Mouse (Mus musculus): ENCODE results near the gene Tango6. TPM values are rescaled to one million over a fixed set of nuclear protein-coding genes. Genes with fewer than 3 reads are reported as not detected.
"Not testable (repeated sequence)": the region's sequence is repeated elsewhere in the genome, so short reads cannot be mapped to it uniquely, and the experiment has no call there.

Gene Tango6
- polyA plus RNA-seq, 1 experiment from 2014 or later: 6.1 TPM

DNA sequence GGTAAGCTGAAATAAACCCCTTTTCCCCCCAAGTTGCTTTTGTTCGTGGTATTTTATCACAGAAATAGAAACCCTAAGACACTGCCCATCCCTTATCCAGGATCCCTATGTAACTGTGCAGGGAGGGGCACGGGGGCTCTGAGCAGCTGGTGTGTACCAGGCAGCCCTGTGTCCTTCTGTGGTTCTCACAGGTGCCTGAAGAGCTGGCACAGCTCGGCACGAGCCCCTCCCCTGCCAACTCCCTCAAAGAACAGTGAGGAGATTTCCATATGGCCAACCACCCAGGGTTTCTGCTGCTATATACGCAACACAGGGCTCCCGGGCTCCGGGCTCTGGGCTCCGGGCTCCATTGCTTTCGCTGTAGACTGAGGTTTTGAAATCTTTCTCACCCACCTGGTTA, 182.5 kb downstream of the Tango6 start:
- peaks cover 5% of the 10 kb centered on the region; the same call in 1 of the 2 replicates for H3K4me1 ChIP-seq (ENCODE audit: control insufficient read depth, insufficient read depth, low read length)
- H3K36me3 ChIP-seq (ENCODE audit: control insufficient read depth, insufficient read depth, low read length): no peaks in the 10 kb centered on the region
- no peak overlapping the region for H3K27ac ChIP-seq (ENCODE audit: low read length)
- no peak overlapping the region for H3K9ac ChIP-seq (ENCODE audit: low read depth, low read length)
- H3K9me3 ChIP-seq (replicated peaks; ENCODE audit: control insufficient read depth, low read length, poor library complexity, severe bottlenecking): no peaks in the 10 kb centered on the region
- H3K27me3 ChIP-seq (ENCODE audit: control insufficient read depth, insufficient read depth, low read depth, low read length): peaks cover 9% of the 10 kb centered on the region
- WGBS: 80% methylated on average over 9 of the region's 9 CpGs
- no peak overlapping the region for H3K4me2 ChIP-seq (ENCODE audit: low read length)
- H3K4me3 ChIP-seq (ENCODE audit: low read depth, low read length): no peak overlapping the region
- ATAC-seq: no peak

DNA sequence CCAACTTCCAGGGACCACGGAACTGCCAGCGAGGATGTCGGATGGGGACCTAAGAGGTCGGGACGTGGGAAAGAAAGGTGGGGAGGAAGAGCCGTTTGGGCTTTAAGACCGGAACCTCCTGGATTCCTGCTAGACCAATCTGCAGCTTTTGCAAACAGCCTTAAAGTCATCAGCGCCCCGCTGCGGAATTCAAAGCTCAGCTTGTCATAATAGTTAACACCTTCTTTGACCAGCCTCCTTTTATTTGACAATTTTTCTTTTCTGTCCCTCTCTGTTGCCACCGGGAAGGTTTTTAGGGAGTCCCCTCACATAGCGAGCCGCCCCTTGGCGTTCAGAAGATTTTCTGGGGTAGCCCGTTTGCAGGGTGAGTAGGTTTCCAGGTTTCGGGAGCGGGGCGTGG, 187.2 kb downstream of the Tango6 start, which contains the start of gene Has3:
Gene Has3, plus strand, starts transcription at position 192 of the 400 bp plus-strand sequence.
- Histone ChIP-seq H3K27ac (ENCODE audit: low read length) (peak within 1 kb of the TSS; percentile 78), H3K9ac (ENCODE audit: low read depth, low read length) (peak within 1 kb of the TSS; percentile 83), H3K4me3 (ENCODE audit: low read depth, low read length) (peak within 1 kb of the TSS; percentile 73), H3K4me1 (ENCODE audit: control insufficient read depth, insufficient read depth, low read length) (peaks cover 26% of the 10 kb centered on the region), H3K9me3 (replicated peaks; ENCODE audit: control insufficient read depth, low read length, poor library complexity, severe bottlenecking) (no peaks in the 10 kb centered on the region), H3K27me3 (ENCODE audit: control insufficient read depth, insufficient read depth, low read depth, low read length) (peaks cover 17% of the 10 kb centered on the region), H3K4me2 (ENCODE audit: low read length) (peak within 1 kb of the TSS; percentile 90), H3K36me3 (ENCODE audit: control insufficient read depth, insufficient read depth, low read length) (peaks cover 3% of the 10 kb centered on the region; the same call in 1 of the 2 replicates)
- no peak for ATAC-seq
- whole genome bisulfite sequencing: 1% methylated on average over 18 of the region's 18 CpGs

DNA sequence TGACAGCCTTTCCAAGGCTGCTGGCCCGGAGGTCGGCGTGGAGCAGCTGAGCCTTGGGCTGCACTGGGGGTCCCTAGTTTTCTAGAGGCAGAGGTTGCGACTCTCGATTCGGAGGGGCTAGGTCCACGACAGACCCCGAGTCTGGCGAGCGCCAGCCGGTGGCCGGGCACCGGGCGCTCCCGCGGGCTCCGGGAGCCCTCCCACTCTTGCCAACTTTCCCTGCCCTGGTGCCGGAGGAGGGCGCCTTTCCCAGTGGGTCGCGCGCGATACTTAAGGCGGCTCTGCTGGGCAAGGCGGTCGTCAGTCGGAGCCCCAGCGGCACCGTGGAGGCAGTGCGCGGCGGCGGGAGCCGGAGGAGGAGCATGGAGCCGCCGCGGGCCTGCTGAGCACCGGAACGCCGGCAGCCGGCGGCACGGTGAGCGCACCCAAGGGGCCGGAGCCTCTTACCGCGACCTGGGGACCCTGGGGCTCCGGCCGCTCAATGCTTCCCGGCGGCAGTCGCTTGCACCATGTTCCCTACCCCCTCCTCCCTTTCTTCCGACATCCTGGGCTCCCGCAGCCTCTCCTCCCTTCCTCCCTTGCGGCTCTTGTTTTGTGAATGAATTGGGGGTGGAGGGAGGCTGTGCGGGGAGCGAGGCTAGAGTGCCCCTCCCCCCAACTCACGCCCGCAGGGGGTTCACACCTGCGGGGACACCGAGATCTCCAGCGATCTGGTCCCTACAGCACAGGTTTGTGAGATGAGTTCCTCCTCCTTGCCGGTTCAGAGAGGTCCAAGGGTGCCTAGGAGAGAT, 187.9 kb downstream of the Tango6 start:
- H3K36me3 ChIP-seq (ENCODE audit: control insufficient read depth, insufficient read depth, low read length): peaks cover 3% of the 10 kb centered on the region; the same call in 1 of the 2 replicates
- H3K9me3 ChIP-seq (replicated peaks; ENCODE audit: control insufficient read depth, low read length, poor library complexity, severe bottlenecking): no peaks in the 10 kb centered on the region
- H3K9ac ChIP-seq (ENCODE audit: low read depth, low read length): peak overlapping the region; percentile 83
- peak; percentile 66 for ATAC-seq
- peak overlapping the region; percentile 78 for H3K27ac ChIP-seq (ENCODE audit: low read length)
- peak overlapping the region; percentile 90 for H3K4me2 ChIP-seq (ENCODE audit: low read length)
- peaks cover 17% of the 10 kb centered on the region for H3K27me3 ChIP-seq (ENCODE audit: control insufficient read depth, insufficient read depth, low read depth, low read length)
- peak overlapping the region; percentile 73 for H3K4me3 ChIP-seq (ENCODE audit: low read depth, low read length)
- peaks cover 26% of the 10 kb centered on the region for H3K4me1 ChIP-seq (ENCODE audit: control insufficient read depth, insufficient read depth, low read length)
- WGBS: under 1% methylated on average over 61 of the region's 63 CpGs

DNA sequence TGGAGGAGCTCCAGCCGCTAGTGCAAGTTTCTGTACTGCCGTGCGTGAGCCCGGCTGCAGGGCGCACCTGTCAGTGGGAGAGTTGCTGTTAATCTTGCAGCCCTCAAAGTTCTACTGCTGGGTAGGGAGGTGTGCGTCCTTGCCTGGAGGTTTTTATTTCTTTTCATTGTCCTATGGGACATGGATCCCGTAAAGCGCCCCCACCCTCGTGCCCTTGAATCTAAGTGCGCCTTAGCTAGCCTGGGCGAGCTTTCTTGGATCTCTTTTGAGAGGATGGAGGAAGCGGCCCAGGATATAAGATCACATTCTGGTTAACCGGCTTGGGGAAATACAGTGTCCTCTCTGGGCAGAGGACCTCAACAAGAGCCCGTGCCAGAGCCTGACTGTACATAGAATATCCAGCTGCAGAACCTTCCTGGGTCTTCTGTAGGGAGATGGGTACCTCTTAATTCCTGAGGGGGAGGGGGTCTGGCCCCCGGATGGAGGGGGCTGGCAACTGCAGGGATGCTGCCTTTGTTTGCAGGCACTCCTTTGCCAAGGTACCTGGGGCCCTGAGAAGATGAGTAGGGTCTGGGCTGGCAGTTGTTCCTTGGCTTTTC, 188.6 kb downstream of the Tango6 start:
- Histone ChIP-seq H3K4me2 (ENCODE audit: low read length) (peak overlapping the region; percentile 90), H3K36me3 (ENCODE audit: control insufficient read depth, insufficient read depth, low read length) (peaks cover 4% of the 10 kb centered on the region; the same call in 1 of the 2 replicates)
- WGBS: 2% methylated on average over 15 of the region's 15 CpGs

DNA sequence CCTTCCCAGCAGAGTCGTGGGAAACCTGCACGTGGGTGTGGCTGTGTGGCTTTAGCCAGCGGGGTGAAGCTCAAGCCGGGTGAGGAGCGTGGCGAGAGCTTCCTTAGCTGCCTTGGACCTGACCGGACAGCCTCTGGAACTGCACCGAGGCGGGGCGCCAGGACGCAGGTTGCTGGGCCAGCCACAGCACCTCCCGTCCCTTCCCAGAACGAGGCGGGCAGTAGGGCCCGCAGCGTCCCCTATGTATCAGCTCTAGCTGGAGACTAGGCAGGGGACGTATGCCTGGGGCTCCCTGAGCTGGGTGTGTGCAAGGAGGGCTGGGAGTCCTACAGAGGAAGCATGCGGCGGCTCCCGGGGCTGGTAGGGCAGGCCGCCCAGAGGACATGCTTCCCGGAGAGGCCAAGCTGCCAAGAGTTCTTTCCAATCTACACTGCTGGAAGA, 189.1 kb downstream of the Tango6 start:
- WGBS: under 1% methylated on average over 22 of the region's 22 CpGs
- H3K36me3 ChIP-seq (ENCODE audit: control insufficient read depth, insufficient read depth, low read length): peaks cover 8% of the 10 kb centered on the region; the same call in 1 of the 2 replicates
- H3K27ac ChIP-seq (ENCODE audit: low read length): peak overlapping the region; percentile 78
- no peaks in the 10 kb centered on the region for H3K9me3 ChIP-seq (replicated peaks; ENCODE audit: control insufficient read depth, low read length, poor library complexity, severe bottlenecking)
- peak overlapping the region; percentile 83 for H3K9ac ChIP-seq (ENCODE audit: low read depth, low read length)
- H3K27me3 ChIP-seq (ENCODE audit: control insufficient read depth, insufficient read depth, low read depth, low read length): peaks cover 17% of the 10 kb centered on the region
- peaks cover 26% of the 10 kb centered on the region for H3K4me1 ChIP-seq (ENCODE audit: control insufficient read depth, insufficient read depth, low read length)
- H3K4me3 ChIP-seq (ENCODE audit: low read depth, low read length): peak overlapping the region; percentile 73
- peak overlapping the region; percentile 90 for H3K4me2 ChIP-seq (ENCODE audit: low read length)
- peak; percentile 69 for ATAC-seq

More for the DNA sequence above, 188.6 kb downstream of the Tango6 start:
- peaks cover 17% of the 10 kb centered on the region for H3K27me3 ChIP-seq (ENCODE audit: control insufficient read depth, insufficient read depth, low read depth, low read length)
- peak overlapping the region; percentile 83 for H3K9ac ChIP-seq (ENCODE audit: low read depth, low read length)
- H3K4me1 ChIP-seq (ENCODE audit: control insufficient read depth, insufficient read depth, low read length): peaks cover 26% of the 10 kb centered on the region
- H3K27ac ChIP-seq (ENCODE audit: low read length): peak overlapping the region; percentile 78
- H3K9me3 ChIP-seq (replicated peaks; ENCODE audit: control insufficient read depth, low read length, poor library complexity, severe bottlenecking): no peaks in the 10 kb centered on the region
- peak overlapping the region; percentile 73 for H3K4me3 ChIP-seq (ENCODE audit: low read depth, low read length)
- peak; percentile 44 for ATAC-seq

DNA sequence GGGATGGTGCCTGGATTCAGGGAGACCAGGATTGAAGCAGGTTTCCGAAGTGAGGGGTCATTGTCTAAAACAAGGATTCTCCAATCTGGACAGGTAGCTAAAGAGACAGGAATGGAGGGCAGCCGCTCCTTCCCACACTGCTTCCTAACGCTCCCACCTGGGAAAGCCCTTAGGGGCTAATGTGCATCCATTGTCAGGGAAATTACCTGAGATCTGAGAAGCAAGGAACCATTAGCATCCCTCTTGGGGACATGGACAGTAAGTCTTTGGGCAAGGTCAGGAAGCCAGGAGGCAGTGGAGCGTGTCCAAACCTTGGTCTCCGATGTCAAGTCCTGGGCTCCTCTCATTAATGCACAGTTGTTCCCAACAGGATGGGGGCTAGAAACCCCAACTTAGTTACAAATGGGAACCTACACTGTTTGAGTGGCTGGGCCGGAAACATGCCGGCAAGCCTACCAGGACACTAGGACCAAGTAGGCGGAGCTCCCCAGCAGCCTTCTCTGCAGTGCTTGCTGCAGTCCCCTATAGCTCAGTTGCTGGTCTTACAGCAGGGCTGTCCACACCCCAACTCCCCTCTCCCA, 189.7 kb downstream of the Tango6 start:
- Histone ChIP-seq H3K9me3 (replicated peaks; ENCODE audit: control insufficient read depth, low read length, poor library complexity, severe bottlenecking) (no peaks in the 10 kb centered on the region), H3K27me3 (ENCODE audit: control insufficient read depth, insufficient read depth, low read depth, low read length) (peaks cover 17% of the 10 kb centered on the region), H3K36me3 (ENCODE audit: control insufficient read depth, insufficient read depth, low read length) (peaks cover 8% of the 10 kb centered on the region; the same call in 1 of the 2 replicates), H3K27ac (ENCODE audit: low read length) (peak overlapping the region; percentile 78), H3K9ac (ENCODE audit: low read depth, low read length) (peak overlapping the region; percentile 83), H3K4me1 (ENCODE audit: control insufficient read depth, insufficient read depth, low read length) (peaks cover 26% of the 10 kb centered on the region), H3K4me3 (ENCODE audit: low read depth, low read length) (peak overlapping the region; percentile 73), H3K4me2 (ENCODE audit: low read length) (peak overlapping the region; percentile 90)
- ATAC-seq: no peak
- WGBS: 10% methylated on average over 8 of the region's 8 CpGs

DNA sequence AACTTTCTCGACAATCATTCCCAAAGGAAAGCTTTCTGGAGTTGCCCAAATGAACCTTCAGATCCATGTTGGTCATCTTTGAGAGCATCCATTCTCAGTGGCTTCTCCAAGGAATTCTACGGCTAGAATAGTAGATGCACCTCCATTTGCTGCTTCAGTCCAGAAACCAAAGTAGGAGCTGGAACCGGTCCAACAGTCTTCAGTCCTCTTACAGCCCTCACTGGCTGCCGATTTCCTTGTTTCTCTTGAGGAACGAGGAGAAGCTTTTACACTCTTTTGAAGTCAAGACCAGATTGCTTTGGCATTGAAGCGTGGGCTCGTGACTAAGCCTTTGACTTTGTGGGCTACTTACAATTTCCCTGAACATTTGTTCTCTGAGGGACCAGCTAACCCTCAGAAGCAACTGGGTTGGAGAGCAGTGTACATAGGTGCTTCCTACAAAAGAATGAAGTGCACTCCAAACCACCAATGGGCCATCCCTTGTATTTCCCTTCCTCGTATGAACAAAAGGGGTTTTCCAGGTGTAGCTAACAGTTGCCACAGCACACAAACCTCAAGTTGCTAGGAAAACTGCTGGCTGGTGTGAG, 197.3 kb downstream of the Tango6 start:
- no peak overlapping the region for H3K9ac ChIP-seq (ENCODE audit: low read depth, low read length)
- H3K27me3 ChIP-seq (ENCODE audit: control insufficient read depth, insufficient read depth, low read depth, low read length): no peaks in the 10 kb centered on the region
- no peaks in the 10 kb centered on the region for H3K9me3 ChIP-seq (replicated peaks; ENCODE audit: control insufficient read depth, low read length, poor library complexity, severe bottlenecking)
- peaks cover 27% of the 10 kb centered on the region for H3K36me3 ChIP-seq (ENCODE audit: control insufficient read depth, insufficient read depth, low read length)
- H3K4me3 ChIP-seq (ENCODE audit: low read depth, low read length): no peak overlapping the region
- H3K4me2 ChIP-seq (ENCODE audit: low read length): no peak overlapping the region
- no peak for ATAC-seq
- no peaks in the 10 kb centered on the region for H3K4me1 ChIP-seq (ENCODE audit: control insufficient read depth, insufficient read depth, low read length)
- 88% methylated on average over 8 of the region's 8 CpGs for WGBS
- H3K27ac ChIP-seq (ENCODE audit: low read length): no peak overlapping the region

DNA sequence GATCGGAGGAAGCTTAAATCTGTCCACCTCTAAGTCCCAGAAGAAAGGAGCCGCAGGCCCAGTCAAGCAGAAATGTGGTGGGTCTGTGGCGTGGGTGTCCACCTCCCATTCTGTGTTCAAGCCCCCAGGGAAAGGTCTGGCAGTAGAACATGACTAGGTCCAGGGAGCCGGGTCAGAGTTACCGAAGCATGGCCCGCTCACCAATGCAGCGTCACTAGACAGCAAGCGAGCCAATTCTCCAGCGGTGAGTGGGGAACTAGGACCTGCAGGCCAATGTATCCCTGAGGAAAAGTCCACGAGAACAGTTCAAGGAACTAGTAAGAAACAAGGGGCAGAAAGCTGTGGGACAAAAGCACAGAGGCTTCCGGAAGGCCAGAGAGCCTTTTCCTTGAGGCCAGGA, 201.2 kb downstream of the Tango6 start:
- H3K4me1 ChIP-seq (ENCODE audit: control insufficient read depth, insufficient read depth, low read length); ATAC-seq; H3K4me2 ChIP-seq (ENCODE audit: low read length); H3K9me3 ChIP-seq (replicated peaks; ENCODE audit: control insufficient read depth, low read length, poor library complexity, severe bottlenecking); H3K4me3 ChIP-seq (ENCODE audit: low read depth, low read length); H3K36me3 ChIP-seq (ENCODE audit: control insufficient read depth, insufficient read depth, low read length); H3K27me3 ChIP-seq (ENCODE audit: control insufficient read depth, insufficient read depth, low read depth, low read length); H3K9ac ChIP-seq (ENCODE audit: low read depth, low read length); H3K27ac ChIP-seq (ENCODE audit: low read length): not testable (repeated sequence)
- WGBS: 91% methylated on average over 11 of the region's 11 CpGs
